Mouse (Mus musculus) ovary, adult 2 months (tissue): Measurements from ENCODE around the gene Espl1. TPM values are rescaled to one million over a fixed set of nuclear protein-coding genes. Genes with fewer than 3 reads are reported as not detected.

Experiments
- polyA plus RNA-seq: library from polyadenylated mRNA; depleted of rRNA; stranded (reverse); fragments of >200 nt; gene quantifications from 2 replicates; pipeline ENCODE4 v1.2.3, GENCODE M21; 2012; rRNA removed

Gene Espl1
- polyA plus RNA-seq = 12.0 and 16.4 TPM in 2 replicates

GRCm38 (mm10) chr15:102295633-102296367 is at the start of gene Espl1:
Espl1 (plus strand) TSS chr15:102296266.

GRCm38 (mm10) chr15:102257202-102258075 is 38.6 kb upstream of the Espl1 start, which contains the start of gene Rarg:
Rarg (minus strand) TSS chr15:102257517.

GRCm38 (mm10) chr15:102270274-102270960 is 25.6 kb upstream of the Espl1 start, which contains the start of gene Gm9918:
Gm9918 (plus strand) TSS chr15:102270563.

GRCm38 (mm10) chr15:102279092-102279782 is 16.8 kb upstream of the Espl1 start, which contains the start of gene Mfsd5:
Mfsd5 (plus strand) TSS chr15:102279454.

GRCm38 (mm10) chr15:102326022-102326576 is 30.0 kb downstream of the Espl1 start, which contains the start of gene Pfdn5:
Pfdn5 (plus strand) TSS chr15:102326116.

GRCm38 (mm10) chr15:102331610-102332015 is 35.5 kb downstream of the Espl1 start, which contains the start of gene Myg1:
Myg1 (plus strand) TSS chr15:102331709.

GRCm38 (mm10) chr15:102350138-102350941 is 54.3 kb downstream of the Espl1 start, which contains the start of gene Aaas:
Aaas (minus strand) TSS chr15:102350771.

GRCm38 (mm10) chr15:102366733-102367344 is 70.8 kb downstream of the Espl1 start, which contains the start of gene Sp7:
Sp7 (minus strand) TSS chr15:102367182.

Other genes starting within 250 kb of the Espl1 start
- gene Eif4b, start 222.5 kb upstream of the Espl1 start, polyA plus RNA-seq = 103 and 118 TPM in 2 replicates
- gene Tns2, start 195.9 kb upstream of the Espl1 start, polyA plus RNA-seq = 64.5 and 83.6 TPM in 2 replicates
- gene Spryd3, start 160.0 kb upstream of the Espl1 start, polyA plus RNA-seq = 41.3 and 46.7 TPM in 2 replicates
- 333 and 349 TPM in 2 replicates for gene Igfbp6, start 151.9 kb upstream of the Espl1 start, polyA plus RNA-seq
- 2.1 and 2.9 TPM in 2 replicates for gene Soat2, start 145.7 kb upstream of the Espl1 start, polyA plus RNA-seq
- 33.0 and 35.9 TPM in 2 replicates for gene Zfp740, start 93.0 kb upstream of the Espl1 start, polyA plus RNA-seq
- 137 and 169 TPM in 2 replicates for gene Csad, start 91.5 kb upstream of the Espl1 start, polyA plus RNA-seq
- gene Itgb7, start 64.3 kb upstream of the Espl1 start, polyA plus RNA-seq = 5.7 and 6.7 TPM in 2 replicates
- gene Rarg, start 38.7 kb upstream of the Espl1 start, polyA plus RNA-seq = 57.9 and 65.1 TPM in 2 replicates
- gene Gm9918, start 25.7 kb upstream of the Espl1 start, polyA plus RNA-seq = 0.77 and 1.0 TPM in 2 replicates
- 119 and 129 TPM in 2 replicates for gene Mfsd5, start 16.8 kb upstream of the Espl1 start, polyA plus RNA-seq
- gene Pfdn5, start 29.9 kb downstream of the Espl1 start, polyA plus RNA-seq = 77.8 and 110 TPM in 2 replicates
- 58.9 and 73.8 TPM in 2 replicates for gene Myg1, start 35.4 kb downstream of the Espl1 start, polyA plus RNA-seq
- 44.6 and 50.1 TPM in 2 replicates for gene Aaas, start 54.5 kb downstream of the Espl1 start, polyA plus RNA-seq
- 1.7 and 2.3 TPM in 2 replicates for gene Sp7, start 70.9 kb downstream of the Espl1 start, polyA plus RNA-seq
- gene Sp1, start 109.9 kb downstream of the Espl1 start, polyA plus RNA-seq = 19.1 and 23.3 TPM in 2 replicates
- gene Amhr2, start 149.1 kb downstream of the Espl1 start, polyA plus RNA-seq = 150 and 164 TPM in 2 replicates
- 105 and 108 TPM in 2 replicates for gene Prr13, start 162.8 kb downstream of the Espl1 start, polyA plus RNA-seq
- gene Pcbp2, start 174.3 kb downstream of the Espl1 start, polyA plus RNA-seq = 416 and 676 TPM in 2 replicates
- gene Gm10337, start 207.5 kb downstream of the Espl1 start, polyA plus RNA-seq = not detected in 2 replicates
- gene Map3k12, start 220.8 kb downstream of the Espl1 start, polyA plus RNA-seq = 19.0 and 19.6 TPM in 2 replicates
- 89.7 and 90.4 TPM in 2 replicates for gene Tarbp2, start 221.9 kb downstream of the Espl1 start, polyA plus RNA-seq
- 3.8 and 4.0 TPM in 2 replicates for gene Npff, start 228.7 kb downstream of the Espl1 start, polyA plus RNA-seq